Comparison of ENCODE assay signal across 9 mouse cellular contexts in genomic region chr13:103978286-103978866, GRCm38 (mm10). TPM values are rescaled to one million over a fixed set of nuclear protein-coding genes. Genes with fewer than 3 reads are reported as not detected.
DNase-seq lines count a peak whose midpoint lies in the region; TF ChIP-seq lines count a peak whose summit lies in the region.
"Had no signal": no experiment of that assay in that cellular context is flagged by ENCODE, and none has a peak within 500 bp of the region (broad histone marks: within the 10 kb centered on the region; RNA-seq: fewer than 3 reads in every experiment).

No protein-coding gene starts in this region.

- peak overlapping the region; percentile 94 for H3K27ac ChIP-seq in small intestine, adult 2 months (ENCODE audit: insufficient read depth, low read depth, low read length)

- intact Hi-C loops in gastrocnemius, postnatal 14 days (cut with DNase I; ENCODE audit: low total_unique reads), result no loop called here

- TF ChIP-seq CTCF in small intestine, adult 2 months (IDR thresholded peaks at IDR 0.05; ENCODE audit: extremely low read depth, insufficient read length, insufficient replicate concordance, low read depth, low read length), result no peak

- H3K4me1 ChIP-seq in small intestine, adult 2 months (ENCODE audit: control insufficient read depth, insufficient read depth, insufficient read length, low read length), result peaks cover 12% of the 10 kb centered on the region; the same call in 1 of the 2 replicates

- peak; percentile 22 for DNase-seq in embryo, embryonic 10.5 days (ENCODE audit: low spot score)
- no peak for DNase-seq in embryo, embryonic 11 days
- DNase-seq in gastrocnemius, postnatal 14 days, result peak; percentile 43
- DNase-seq in kidney, adult 9 months, result peak; percentile 61
- no peak for DNase-seq in right cerebral cortex, postnatal 14 days
- DNase-seq in right cerebral cortex, postnatal 25 days, result no peak
- DNase-seq in layer of hippocampus, postnatal 10 days (ENCODE audit: low spot score in 2 of 2), result no peak
- DNase-seq: cerebellum, postnatal 25 days had no signal

- TF ChIP-seq POLR2A in small intestine, adult 2 months (IDR thresholded peaks at IDR 0.05; ENCODE audit: low read depth, low read length), result no peak

- 36% methylated on average over 5 of the region's 5 CpGs for WGBS in small intestine, adult 2 months

- no peaks in the 10 kb centered on the region for H3K27me3 ChIP-seq in small intestine, adult 2 months (ENCODE audit: control insufficient read depth, insufficient read depth, low read length)

- H3K4me3 ChIP-seq in small intestine, adult 2 months (ENCODE audit: low read depth, low read length), result no peak overlapping the region

- no peaks in the 10 kb centered on the region for H3K36me3 ChIP-seq in small intestine, adult 2 months (ENCODE audit: control insufficient read depth, insufficient read depth, low read length)

RNA-seq across cellular contexts. Expression of gene Erbin, which starts 58.1 kb away (rescaled TPM):
- total RNA-seq in gastrocnemius, postnatal 14 days (2021), result 10 to 100 TPM; 41.2 to 43.2 TPM
- polyA plus RNA-seq in small intestine, adult 2 months (2012; rRNA removed), result 4.3 and 15.7 TPM in 2 replicates
- total RNA-seq in layer of hippocampus, postnatal 10 days (2021), result 10 to 100 TPM; 35.0 to 37.3 TPM

Comparison
In these comparisons a context has a peak if more than half of its experiments do, and no peak if none do; other contexts are left out.
1. DNase-seq: peak in embryo, embryonic 10.5 days (single experiment), gastrocnemius, postnatal 14 days (single experiment) and kidney, adult 9 months (single experiment); none in embryo, embryonic 11 days (single experiment), right cerebral cortex, postnatal 14 days (single experiment), right cerebral cortex, postnatal 25 days (single experiment) and layer of hippocampus, postnatal 10 days (0 of 2).